Mouse (Mus musculus) kidney, adult 8-10 months (tissue): Measurements from ENCODE around the gene Ctsd.
A peak's percentile ranks its signal among the peaks of the same experiment; 100 is the strongest.

Source experiments
- DNase-seq, 2 experiments: peaks; one replicate each; pipeline ENCODE4 v3.0.0; 2022

The Ctsd gene

GRCm38 (mm10) chr7:142331281-142331680 lies 56.6 kb downstream of the Ctsd start:
- DNase-seq, result no peak

GRCm38 (mm10) chr7:142330271-142330724 lies 57.5 kb downstream of the Ctsd start:
- peak; percentile 68 to 73 for DNase-seq

- DNase-seq, result no peak
Observed at GRCm38 (mm10) chr7:142328507-142328906, 59.3 kb downstream of the Ctsd start.

- no peak for DNase-seq
Observed at GRCm38 (mm10) chr7:142326714-142327445, 61.0 kb downstream of the Ctsd start.
